Mouse (Mus musculus) kidney, adult 18-20 months (tissue): Measurements from ENCODE around the gene Shc4.

Experiments
- DNase-seq: peaks from one replicate; pipeline ENCODE4 v3.0.0; 2021

The Shc4 gene

DNA sequence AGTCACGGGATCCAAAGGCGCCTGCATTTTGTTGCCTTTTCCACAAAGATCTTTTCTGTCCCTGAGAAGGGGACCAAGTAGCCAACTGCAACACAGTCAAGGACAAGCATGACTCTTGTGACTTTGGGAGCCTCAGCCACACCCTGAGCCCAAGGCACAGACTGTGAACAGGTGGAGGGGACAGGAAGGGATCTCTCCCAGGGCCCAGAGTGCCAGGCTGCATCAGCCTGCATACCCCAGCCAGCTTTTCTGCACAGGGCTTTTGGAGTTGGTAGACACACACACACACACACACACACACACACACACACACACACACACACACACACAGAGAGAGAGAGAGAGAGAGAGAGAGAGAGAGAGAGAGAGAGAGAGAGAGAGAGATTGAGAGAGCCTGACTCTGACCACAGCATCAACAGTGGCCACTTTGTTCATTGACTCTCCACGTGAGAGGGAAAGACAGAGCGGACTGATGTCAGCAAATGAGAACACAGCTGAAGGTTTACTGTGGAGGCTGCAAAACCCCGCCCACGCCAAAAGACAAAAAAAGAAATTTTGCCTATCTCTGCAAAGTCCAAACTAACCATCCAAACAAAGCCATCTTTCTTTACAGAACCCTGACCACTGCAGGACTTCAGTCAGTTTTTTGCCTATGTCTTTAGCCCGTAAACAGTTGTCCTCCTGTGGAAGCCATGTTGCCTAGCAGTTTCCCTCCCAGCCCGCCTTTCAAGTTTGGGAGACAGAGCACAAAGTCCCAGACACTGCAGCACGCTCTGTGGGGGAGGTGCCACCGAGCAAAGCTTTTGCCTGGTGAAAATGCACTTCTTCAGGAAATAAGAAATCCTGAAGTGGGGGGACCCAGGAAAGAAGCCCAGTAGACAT lies 39.1 kb downstream of the Shc4 start:
- no peak for DNase-seq

DNA sequence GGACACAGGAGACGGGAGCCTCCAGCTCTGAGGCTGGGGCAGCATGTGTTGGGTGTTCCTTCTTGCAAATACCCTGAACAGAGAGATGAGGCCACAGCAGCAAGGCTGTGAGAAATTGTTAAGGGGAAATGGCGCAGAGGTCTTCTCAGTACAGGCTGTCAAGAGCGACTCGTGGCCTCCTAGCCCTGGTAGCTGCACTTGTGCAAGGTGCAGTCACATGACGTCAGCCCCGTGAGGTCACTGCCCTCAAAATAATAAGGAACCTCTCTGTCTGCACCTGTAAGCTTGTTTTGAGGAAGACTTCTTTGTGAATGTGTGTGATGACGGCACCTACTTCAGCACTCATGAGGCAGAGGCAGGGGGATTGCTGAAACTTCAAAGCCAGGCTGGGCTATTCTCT lies 40.1 kb downstream of the Shc4 start:
- DNase-seq, result no peak

DNA sequence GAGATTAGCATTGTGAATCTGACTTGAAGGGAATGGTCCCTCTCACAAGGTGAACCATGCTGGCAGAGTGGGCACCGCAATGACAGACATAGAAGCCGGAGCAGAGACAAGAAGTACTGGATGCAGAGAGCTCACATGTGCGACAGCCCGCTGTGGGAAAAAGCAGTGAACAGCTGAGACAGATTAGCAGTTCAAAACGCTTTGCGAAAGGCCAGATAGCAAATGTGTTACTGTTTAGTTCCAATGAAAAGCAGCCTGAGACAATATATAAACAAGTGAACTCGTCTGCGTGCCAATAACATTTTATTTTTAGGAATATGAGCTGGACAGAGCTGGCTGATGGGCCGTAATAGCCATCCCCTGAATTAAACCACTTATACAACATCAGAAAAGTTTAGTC lies 42.1 kb downstream of the Shc4 start:
- no peak for DNase-seq

DNA sequence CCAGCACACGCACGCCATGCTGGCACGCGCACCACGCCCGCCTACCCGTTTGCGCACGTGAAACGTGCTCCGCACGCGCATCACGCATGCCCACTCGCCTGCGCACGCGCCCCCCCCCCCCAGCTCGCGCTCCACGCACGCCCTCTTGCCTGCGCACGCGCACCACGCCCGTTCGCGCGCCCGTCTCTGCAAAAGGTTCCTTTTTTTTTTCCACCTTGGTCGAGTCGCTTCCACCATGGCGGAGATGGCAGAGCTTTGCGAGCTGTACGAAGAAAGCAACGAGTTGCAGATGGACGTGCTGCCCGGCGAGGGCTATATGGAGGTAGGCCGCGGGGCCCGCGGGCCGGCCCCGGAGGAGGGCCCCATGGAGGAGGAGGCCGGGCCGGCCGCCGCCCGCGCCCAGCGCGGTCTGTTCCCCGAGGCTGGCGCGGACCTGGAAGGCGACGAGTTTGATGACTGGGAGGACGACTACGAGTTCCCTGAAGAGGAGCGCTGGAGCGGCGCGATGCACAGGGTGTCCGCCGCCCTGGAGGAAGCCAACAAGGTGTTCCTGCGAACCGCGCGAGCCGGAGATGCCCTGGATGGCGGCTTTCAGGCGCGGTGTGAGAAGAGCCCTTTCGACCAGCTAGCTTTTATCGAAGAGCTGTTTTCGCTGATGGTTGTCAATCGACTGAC lies 50.9 kb downstream of the Shc4 start, which contains the start of gene Eid1:
Eid1 (plus strand) TSS at position 139 of the 675 bp plus-strand sequence.
- DNase-seq, result peak; percentile 79

DNA sequence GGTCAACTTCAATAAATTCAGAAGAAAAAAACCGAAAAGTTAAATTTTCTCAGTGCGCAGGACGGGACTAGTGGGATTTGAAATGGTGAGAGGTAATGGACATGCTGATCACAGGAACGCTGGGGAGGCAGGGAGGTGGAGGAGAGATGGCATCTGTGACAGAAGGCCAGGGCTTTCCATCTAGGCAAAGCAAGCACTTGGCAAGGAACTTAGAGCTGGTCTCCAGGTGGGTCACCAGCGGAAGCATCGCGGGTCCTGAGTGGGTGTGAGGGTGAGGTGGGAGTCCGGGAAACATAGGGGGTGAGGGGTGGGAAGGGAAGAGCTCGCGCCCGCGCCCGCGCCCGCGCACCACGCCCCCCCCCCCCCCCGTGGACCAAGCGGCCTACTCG lies 51.4 kb downstream of the Shc4 start:
- DNase-seq, result no peak

DNA sequence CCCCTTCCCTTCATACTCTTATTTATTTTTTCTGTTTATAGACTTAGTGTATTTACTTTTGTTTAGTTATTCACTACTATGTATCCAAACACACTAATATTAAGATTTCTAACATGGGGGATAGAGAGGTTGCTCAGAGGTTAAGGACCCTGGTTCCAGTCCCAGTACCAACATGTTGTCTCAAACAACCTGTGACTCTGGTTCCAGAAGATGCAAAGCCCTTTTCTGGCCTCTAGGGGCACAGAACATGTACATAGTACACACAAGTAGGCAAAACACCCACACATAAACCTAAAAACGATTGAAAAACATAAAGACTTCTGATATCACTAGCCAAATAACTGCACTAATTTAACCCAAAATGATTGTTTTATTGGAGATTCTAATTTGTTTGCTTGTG lies 53.1 kb downstream of the Shc4 start:
- no peak for DNase-seq

DNA sequence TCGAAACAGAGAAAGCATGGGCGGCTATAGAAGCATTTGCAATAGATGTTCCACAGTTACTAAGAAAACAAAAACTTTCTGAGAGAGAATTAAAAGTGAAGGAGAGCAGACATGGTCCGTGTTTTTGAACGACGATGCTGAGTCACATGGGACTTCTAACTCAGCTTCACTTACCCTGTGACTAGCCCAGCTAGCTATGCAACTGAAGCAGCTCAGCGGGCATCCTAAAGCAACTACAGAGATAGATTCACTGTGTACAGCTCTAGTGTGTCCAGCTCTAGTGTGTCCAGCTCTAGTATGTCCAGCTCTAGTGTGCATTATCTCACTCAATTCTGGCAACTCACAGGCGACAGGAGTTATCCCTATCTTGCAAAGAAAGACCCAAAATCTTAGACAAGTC lies 56.2 kb downstream of the Shc4 start:
- DNase-seq, result no peak

DNA sequence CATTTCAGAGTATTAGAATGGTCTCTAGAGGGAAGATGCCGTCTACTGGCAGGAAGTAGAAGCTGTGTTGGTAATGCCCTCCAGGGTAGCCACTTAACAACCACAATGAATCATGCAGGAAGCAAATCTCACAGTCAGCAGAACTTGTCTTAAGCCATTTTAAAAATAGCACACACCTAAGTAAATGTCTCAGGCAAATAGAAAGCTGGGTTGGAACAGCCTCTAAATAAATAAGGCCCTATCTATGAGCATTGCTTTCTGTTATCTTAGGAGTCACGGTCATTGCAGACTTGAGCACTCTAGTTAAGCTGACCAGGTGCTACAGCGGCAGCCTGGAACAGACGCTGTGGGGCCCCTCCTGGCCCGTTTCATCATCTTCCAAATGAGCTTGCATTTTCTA lies 56.8 kb downstream of the Shc4 start:
- DNase-seq, result no peak

DNA sequence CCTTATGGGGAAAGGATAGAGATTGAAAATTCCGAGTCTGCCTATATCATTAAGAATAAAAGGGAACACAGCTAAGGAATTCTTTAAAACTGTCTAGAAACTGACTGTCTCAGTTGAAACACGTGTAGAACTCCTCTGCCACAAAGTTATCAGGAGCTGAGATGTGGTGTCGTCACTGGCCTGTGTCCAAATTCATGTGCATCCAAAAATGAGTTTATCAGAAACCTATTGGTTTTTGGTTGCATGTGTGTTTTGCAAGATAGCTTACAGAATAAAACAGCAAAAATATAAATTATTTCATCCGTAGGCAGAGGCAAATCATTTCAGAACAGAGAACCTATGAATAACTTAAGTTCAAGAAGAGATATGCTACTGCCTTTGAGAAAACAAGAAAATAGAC lies 57.3 kb downstream of the Shc4 start:
- DNase-seq, result no peak

DNA sequence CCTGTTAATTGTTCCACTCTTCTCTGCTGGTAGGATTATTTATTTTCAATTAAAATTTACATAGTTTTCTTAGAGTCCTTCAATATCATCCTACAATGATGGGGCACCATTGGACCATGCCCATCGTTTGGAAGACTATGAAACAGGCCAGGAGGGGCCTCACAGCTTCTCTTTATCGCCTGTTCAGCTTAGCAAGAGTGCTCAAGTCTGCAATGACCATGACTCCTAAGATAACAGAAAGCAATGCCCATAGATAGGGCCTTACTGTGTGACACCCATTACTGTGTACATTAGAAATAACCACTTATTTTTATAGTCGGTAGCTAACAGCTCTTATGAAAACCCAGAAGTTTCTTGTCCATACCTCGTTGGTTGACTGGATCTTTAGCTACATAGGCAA lies 58.0 kb downstream of the Shc4 start:
- DNase-seq, result no peak

DNA sequence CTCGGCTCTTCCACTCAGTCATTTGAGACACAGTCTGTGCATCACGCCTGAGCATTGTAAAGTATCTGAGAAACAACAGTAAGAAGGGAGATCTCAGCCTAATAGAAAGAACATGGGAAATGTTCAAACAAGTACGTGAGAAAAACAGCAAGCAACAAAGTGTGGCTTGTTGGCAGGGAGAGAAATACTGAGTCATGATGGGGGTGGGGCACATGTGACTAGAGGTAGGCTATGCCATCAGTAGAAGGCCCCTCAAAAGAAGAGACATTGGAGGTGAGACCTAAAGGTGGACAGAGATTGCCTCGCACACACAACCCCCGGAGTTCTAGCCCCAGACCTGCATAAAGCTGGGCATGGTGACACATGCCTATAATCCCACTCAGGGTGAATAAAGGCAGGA lies 58.7 kb downstream of the Shc4 start:
- no peak for DNase-seq

DNA sequence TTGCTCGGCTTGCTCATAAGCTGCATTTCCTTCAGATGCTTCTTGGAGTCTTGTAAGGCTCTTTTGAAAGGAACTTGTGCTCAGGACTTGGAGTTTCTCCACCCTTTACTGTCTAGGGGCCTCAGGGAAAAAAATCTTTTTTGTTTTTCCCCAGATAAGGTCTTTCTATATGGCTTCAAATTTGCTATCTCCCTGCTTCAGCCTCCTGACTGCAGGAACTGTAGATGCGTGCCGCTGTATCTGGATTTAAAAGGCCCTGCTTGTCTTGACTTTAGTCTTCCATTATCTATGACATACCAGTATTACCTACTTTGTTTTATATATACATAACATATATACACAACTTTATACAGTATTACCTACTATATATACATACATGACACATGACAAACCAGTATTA lies 61.4 kb downstream of the Shc4 start:
- no peak for DNase-seq

DNA sequence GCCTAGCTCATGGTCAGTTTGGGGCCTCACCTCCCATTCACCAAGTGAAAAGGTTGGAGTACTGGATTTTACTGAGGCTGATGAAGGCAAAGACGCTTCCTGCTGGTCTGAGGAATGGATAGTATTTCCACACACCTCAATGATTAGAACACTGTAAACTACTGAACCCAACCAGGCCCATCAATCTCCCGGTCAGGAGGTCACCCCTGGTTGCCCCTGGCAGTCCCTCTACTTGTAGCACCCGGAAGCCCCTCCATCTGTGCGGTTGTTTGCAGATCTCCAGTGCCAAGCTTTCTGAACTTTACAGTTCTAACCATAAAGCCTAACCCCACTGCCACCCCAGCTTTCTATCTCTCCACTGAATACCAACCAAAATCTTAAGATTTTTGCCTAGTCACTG lies 62.8 kb downstream of the Shc4 start:
- no peak for DNase-seq

DNA sequence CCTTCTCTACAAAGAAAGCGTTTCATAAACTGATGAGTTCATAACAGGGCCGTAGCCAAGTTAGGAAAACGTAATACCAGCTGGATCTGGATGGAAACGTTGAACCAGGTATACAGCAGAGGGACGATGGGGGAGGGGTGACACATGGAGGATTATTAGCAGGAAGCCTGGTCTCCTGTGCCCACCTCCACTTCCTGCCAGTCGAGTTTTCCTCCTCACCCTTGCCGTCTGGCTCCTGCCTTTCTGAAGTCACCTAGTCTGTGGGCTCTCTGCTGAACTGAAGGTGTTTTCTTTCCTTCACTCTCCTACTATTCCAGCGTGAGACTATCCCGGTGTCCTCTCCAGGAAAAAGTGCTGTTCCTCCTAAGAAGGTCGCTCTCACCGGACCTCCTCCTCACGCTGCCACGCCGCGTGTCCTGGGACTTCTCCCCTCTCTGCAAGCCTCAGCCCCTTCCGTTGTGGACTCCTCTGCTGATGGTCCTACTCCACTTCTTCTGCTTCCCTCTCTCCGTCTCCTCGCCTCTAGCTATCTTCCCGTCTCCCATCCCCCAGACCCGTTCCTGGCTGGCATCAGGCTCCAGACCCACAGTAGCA lies 63.3 kb downstream of the Shc4 start:
- no peak for DNase-seq

DNA sequence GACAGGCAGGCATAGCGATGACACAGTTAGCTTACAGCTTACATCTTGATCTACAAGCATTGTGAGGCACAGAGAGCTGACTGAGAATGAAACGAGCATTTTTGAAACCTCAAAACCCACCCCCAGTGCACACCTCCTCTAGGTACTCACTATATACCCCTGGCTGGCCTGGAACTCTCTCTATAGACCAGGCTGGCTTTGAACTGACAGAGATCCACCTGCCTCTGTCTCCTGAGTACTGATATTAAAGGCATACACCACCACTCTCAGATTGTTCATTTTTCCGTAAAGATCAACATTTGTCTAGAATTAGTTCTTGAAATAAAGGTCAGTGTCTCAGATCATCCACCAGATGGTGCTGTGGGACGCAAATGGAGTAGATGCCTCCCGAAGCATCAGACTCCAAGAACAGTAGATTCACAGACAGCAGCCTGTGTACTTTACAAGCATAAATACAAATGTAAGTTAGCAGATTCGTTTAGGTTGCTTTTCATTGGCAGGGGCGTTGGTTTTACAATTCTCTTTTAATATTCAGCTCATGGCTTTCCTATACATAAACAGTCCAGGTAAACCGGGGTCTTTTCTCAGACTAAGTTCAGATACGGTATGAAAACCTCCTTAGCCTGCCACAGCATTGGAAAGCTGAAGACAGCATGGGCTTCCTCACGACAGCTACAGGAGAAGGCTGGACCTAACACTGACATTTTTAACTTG lies 64.0 kb downstream of the Shc4 start:
- peak; percentile 48 for DNase-seq

DNA sequence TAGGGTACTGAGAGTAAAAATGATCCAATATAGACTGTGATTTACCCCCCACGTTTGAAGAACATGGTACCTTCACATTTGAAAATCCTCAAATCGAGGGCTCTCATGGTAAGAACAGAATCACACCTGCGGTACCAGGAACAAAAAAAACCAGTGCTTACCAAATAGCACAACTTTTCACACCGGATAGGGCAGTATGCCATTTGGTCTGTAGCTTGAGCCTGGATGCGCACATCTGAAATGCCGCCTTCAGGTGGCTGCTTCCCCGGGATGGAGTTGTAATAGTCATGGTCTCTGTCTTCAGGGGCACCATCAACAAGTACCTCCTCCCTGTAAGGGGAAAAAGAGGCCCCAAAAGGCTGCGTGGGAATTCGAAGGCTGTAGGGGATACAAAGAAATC lies 68.6 kb downstream of the Shc4 start:
- no peak for DNase-seq

DNA sequence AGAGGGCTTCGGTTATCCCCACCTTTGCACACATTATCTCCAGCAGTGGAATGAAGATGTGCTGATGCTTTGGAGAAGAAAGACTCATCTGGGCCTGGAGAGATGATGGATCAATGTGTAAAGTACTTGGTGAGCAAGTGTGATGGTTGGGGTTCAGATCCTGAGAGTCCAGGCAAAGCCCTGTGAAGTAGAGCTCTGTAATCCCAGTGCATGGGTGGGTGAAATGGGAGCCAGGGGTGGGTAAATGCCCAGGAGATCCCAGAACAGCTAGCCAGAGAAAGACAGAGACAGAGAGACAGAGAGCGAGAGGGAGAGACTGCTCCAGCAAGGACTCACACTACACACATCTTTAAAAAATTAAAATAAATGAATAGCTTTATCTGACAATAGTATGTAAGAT lies 70.7 kb downstream of the Shc4 start:
- DNase-seq, result no peak

DNA sequence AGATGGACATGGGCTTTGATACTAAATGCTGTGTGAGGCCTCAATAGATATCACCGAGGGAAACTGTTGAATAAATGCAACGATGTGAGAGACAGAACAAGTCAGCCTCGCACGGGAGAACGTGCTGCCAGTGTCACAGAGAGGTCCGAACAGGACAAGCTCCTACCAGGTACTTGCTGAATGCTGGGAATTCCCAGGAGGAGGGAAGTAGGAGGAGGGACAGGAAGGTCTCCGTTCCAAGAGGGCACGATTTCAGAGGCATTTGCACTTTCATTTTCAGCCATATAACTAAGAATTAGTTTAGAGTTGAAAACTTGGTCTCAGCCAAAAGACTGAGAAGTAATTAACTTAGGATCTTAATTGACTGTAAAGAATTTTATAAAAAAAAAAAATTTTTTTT lies 72.4 kb downstream of the Shc4 start:
- no peak for DNase-seq

DNA sequence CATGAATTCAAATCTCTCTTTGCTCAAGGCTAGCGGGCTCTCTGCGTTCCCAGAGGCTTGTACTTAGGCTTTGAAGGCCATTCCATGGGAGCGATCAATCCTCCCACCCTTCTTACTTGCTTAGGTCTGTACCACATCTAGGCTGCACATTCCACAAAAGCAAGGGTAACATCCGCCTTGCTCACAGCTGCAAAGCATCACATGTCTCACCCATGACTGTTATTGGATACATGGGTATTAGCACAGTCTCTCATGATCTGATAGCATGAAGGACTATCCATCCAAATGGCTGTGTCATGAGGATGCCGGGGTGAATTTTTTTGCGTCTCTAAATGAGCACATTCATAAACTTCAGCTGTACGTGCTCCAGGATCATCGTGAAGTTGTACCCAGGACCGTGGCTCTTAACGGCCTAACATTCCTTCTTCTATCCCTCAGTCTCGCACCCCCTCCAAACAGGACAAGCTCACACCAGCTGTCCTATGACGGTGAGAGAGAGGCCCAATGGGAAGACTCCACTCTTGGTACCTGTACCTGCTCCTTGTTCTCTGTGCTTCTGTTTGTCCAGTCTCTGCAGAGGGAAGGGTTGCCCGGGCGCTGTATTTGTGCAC lies 73.1 kb downstream of the Shc4 start:
- DNase-seq, result no peak

DNA sequence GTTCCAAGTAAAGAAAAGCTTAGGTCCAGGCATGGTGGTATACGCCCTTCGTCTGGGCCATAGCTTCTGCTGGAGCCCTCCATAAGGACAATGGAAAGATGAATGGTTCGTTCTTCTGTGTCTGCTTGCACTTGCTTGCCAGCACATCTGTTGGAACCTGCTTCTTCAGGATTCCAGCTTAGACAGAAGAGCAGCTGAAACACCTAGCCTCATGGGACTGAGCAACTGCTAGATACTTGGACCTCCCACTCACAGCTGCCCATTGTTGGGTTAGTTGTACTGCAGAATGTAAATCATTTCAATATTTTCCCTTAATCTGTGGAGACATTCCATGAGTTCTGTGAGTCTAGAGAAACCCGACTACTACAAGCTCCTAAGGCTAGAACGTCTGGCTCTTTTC lies 73.9 kb downstream of the Shc4 start:
- DNase-seq, result no peak

DNA sequence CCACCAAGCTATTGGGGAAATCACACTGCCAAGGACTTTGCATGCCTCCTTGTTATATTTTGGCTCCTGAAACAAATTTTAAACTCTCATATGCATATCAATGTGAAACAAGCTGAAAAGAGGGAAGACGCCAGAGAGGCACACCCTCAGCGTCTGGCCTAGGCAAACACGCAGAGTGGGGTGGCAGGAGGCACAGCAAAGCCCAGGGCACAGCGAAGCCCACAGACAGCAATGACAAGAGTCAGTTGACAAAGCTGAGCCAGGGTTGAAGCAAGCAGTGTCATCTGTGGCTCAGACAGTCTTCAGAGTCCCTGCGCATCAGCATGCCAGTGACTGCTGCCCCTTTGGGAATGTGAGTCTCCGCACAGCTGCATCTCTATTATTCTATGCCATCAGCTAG lies 79.0 kb downstream of the Shc4 start:
- no peak for DNase-seq

DNA sequence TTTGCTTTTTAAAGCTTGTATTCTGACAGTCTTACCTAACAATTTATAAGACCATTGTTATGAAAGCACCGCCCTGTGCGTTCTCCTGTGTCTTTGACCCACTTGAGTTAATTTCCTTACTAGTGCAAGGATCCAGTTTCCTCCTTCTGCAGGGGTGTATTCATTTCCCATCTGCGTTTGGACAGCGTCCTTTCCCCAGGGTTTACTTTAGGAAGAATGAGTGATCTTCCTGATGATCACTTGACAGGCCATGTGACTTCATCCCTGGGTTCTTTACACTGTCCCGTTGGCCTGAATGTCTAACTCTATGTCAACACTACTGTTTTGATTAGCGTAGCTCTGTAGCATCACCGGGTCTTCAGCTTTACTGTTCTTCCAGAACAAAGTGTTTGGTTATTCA lies 86.6 kb downstream of the Shc4 start:
- DNase-seq, result no peak

DNA sequence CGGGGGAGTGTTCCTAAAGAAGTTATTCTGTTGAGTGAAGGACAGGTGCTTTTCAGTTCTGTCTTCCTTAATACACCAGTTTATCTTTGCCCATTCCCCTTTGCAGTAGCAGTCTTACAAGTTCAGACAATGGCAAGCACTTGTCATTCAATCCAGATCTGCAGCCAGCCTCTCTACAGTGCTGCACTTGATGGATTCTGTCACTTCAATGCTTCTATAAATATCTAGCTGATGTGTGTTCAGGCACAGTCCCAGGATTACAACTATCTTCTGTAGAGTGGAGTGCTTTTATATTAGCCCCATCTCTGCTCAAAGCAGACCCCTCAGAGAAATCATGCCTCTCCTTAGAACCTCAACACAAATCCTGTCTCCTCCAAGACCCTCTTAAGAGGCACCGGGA lies 93.9 kb downstream of the Shc4 start:
- DNase-seq, result no peak
